In the genomic region with DNA sequence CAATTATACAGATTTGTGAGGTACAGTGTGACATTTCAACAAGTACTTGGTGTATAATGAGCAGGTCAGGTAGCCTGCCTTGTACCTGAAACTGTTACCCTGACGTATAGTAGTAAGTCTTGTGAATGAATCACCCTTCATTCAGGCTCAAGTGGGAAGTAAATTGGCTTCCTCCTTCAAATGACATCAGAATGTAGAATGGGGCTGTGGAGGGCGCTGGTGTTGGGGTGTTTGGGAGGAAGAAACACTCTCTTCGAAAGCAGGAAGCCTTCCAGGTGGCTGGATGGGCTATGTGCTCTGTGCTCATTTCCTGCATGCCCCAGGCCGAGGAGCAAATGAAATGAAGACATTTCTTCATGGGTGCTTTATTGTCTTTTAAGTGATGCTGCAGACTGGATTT, we compare ENCODE assay signal across 16 mouse cellular contexts.
DNase-seq lines count a peak whose midpoint lies in the region; ATAC-seq lines count a peak whose summit lies in the region.
"Had no signal": no experiment of that assay in that cellular context is flagged by ENCODE, and none has a peak within 500 bp of the region (broad histone marks: within the 10 kb centered on the region; RNA-seq: fewer than 3 reads in every experiment).

No protein-coding gene starts in this region.

- ATAC-seq in common myeloid progenitor, adult 5-6 weeks (replicated peaks; ENCODE audit: low read depth, poor library complexity, severe bottlenecking), result peak; percentile 50; the same call in 1 of the 2 replicates
- ATAC-seq: midbrain, embryonic 13.5 days had no signal

- no peaks in the 10 kb centered on the region for H3K36me3 ChIP-seq in splenic B cell, adult 2 months (ENCODE audit: control insufficient read depth, insufficient read depth, low read length, poor library complexity, severe bottlenecking)
- H3K36me3 ChIP-seq: hindbrain, embryonic 15.5 days; limb, embryonic 15.5 days; midbrain, embryonic 13.5 days had no signal

- DNase-seq in CD4-positive helper T cell, adult 2 months (ENCODE audit: low read depth, low spot score), result peak; percentile 19
- DNase-seq in splenic B cell, adult 2 months (ENCODE audit: low read depth, low spot score), result peak; percentile 85
- peak; percentile 53 for DNase-seq in thymus, postnatal 4 days
- no peak for DNase-seq in cerebellum, adult 8-10 months
- DNase-seq in embryo, embryonic 11 days, result no peak
- no peak for DNase-seq in lung, postnatal 14 days
- DNase-seq: cerebellum, adult 9-10 months; gastrocnemius, postnatal 14 days; kidney, adult 2 months; kidney, postnatal 25 days; layer of hippocampus, adult 9-11 months; lung, adult 2 months had no signal

- H3K27me3 ChIP-seq in splenic B cell, adult 2 months (ENCODE audit: control insufficient read depth, insufficient read depth, low read length, poor library complexity, severe bottlenecking), result no peaks in the 10 kb centered on the region
- H3K27me3 ChIP-seq: hindbrain, embryonic 15.5 days; limb, embryonic 15.5 days; midbrain, embryonic 13.5 days had no signal

Comparison
In these comparisons a context has a peak if more than half of its experiments do, and no peak if none do; other contexts are left out.
1. DNase-seq: peak in CD4-positive helper T cell, adult 2 months (single experiment), splenic B cell, adult 2 months (single experiment) and thymus, postnatal 4 days (single experiment); none in cerebellum, adult 8-10 months (single experiment), embryo, embryonic 11 days (single experiment) and lung, postnatal 14 days (single experiment).